Comparison of ENCODE assay signal across 16 mouse cellular contexts in genomic region chr4:132154877-132155670, GRCm38 (mm10). TPM values are rescaled to one million over a fixed set of nuclear protein-coding genes. Genes with fewer than 3 reads are reported as not detected.
DNase-seq lines count a peak whose midpoint lies in the region; ATAC-seq lines count a peak whose summit lies in the region.
"Had no signal": no experiment of that assay in that cellular context is flagged by ENCODE, and none has a peak within 500 bp of the region (broad histone marks: within the 10 kb centered on the region; RNA-seq: fewer than 3 reads in every experiment).

No protein-coding gene starts in this region.

- no peak overlapping the region for H3K9ac ChIP-seq in hindbrain, embryonic 14.5 days
- no peak overlapping the region; the same call in 1 of the 2 replicates for H3K9ac ChIP-seq in hindbrain, embryonic 16.5 days (ENCODE audit: low read depth, low read length)
- H3K9ac ChIP-seq: forebrain, postnatal 0 days; lung, embryonic 15.5 days had no signal

- no peaks in the 10 kb centered on the region for H3K9me3 ChIP-seq in hindbrain, embryonic 14.5 days (ENCODE audit: control insufficient read depth, low read length)
- H3K9me3 ChIP-seq in hindbrain, embryonic 16.5 days (ENCODE audit: control insufficient read depth, low read length), result no peaks in the 10 kb centered on the region

- WGBS in hindbrain, embryonic 14.5 days, result 2% methylated on average over 6 of the region's 6 CpGs
- 6% methylated on average over 6 of the region's 6 CpGs for WGBS in hindbrain, embryonic 16.5 days

- H3K27me3 ChIP-seq in hindbrain, embryonic 14.5 days (ENCODE audit: control insufficient read depth, insufficient read depth, low read length), result no peaks in the 10 kb centered on the region
- H3K27me3 ChIP-seq in hindbrain, embryonic 16.5 days (replicated peaks; ENCODE audit: control insufficient read depth, insufficient read depth, low read length), result no peaks in the 10 kb centered on the region
- H3K27me3 ChIP-seq: lung, embryonic 15.5 days had no signal

- no peak overlapping the region for H3K4me2 ChIP-seq in hindbrain, embryonic 14.5 days (replicated peaks)
- H3K4me2 ChIP-seq in hindbrain, embryonic 16.5 days (ENCODE audit: low read length), result no peak overlapping the region
- H3K4me2 ChIP-seq: liver, embryonic 11.5 days; lung, embryonic 15.5 days had no signal

- no peaks in the 10 kb centered on the region for H3K36me3 ChIP-seq in hindbrain, embryonic 14.5 days (replicated peaks; ENCODE audit: control insufficient read depth, insufficient read depth)
- no peaks in the 10 kb centered on the region for H3K36me3 ChIP-seq in hindbrain, embryonic 16.5 days (ENCODE audit: control insufficient read depth, insufficient read depth, low read length)
- H3K36me3 ChIP-seq: lung, embryonic 15.5 days had no signal

- no peak overlapping the region for H3K4me3 ChIP-seq in hindbrain, embryonic 14.5 days (replicated peaks; ENCODE audit: low read length)
- no peak overlapping the region for H3K4me3 ChIP-seq in hindbrain, embryonic 16.5 days (ENCODE audit: low read length)
- H3K4me3 ChIP-seq: lung, embryonic 15.5 days had no signal

- no peak overlapping the region for H3K27ac ChIP-seq in hindbrain, embryonic 14.5 days
- H3K27ac ChIP-seq in hindbrain, embryonic 16.5 days (ENCODE audit: low read depth, low read length), result no peak overlapping the region
- H3K27ac ChIP-seq: lung, embryonic 15.5 days had no signal

- DNase-seq in hindbrain, embryonic 14.5 days (ENCODE audit: low spot score), result peak; percentile 46
- DNase-seq in right cerebral cortex, adult 2 months (ENCODE audit: low spot score in 2 of 2), result peak; percentile 36 to 40
- DNase-seq in right cerebral cortex, postnatal 36 days (ENCODE audit: low spot score in 2 of 2), result no peak
- DNase-seq in embryo, embryonic 11 days, result peak; percentile 60
- DNase-seq in adrenal gland, postnatal 36 days, result no peak
- no peak for DNase-seq in B cell, adult 2 months
- DNase-seq: cerebellum, adult 18-20 months; forebrain, postnatal 0 days; kidney, adult 18-20 months; kidney, postnatal 4 days; left cerebral cortex, postnatal 4 days had no signal

- no peak for ATAC-seq in hindbrain, embryonic 14.5 days (ENCODE audit: low FRiP score)
- ATAC-seq in hindbrain, embryonic 16.5 days, result no peak
- ATAC-seq in cerebellum, adult (ENCODE audit: insufficient number of reproducible peaks, low FRiP score, low TSS enrichment), result no peak
- ATAC-seq: CD4-positive, CD25-positive, alpha-beta regulatory T cell, adult 4 months; forebrain, postnatal 0 days had no signal

- peaks cover 5% of the 10 kb centered on the region; the same call in 1 of the 2 replicates for H3K4me1 ChIP-seq in hindbrain, embryonic 14.5 days (replicated peaks; ENCODE audit: control insufficient read depth, insufficient read depth, low read length)
- peaks cover 5% of the 10 kb centered on the region for H3K4me1 ChIP-seq in hindbrain, embryonic 16.5 days (ENCODE audit: control insufficient read depth, insufficient read depth, low read depth, low read length)
- H3K4me1 ChIP-seq: lung, embryonic 15.5 days had no signal

RNA-seq across cellular contexts. Expression of gene Oprd1, which starts 10.8 kb away (rescaled TPM):
- polyA plus RNA-seq in hindbrain, embryonic 14.5 days (2014; fragmentation: Nextera tagmentation; extraction: Ambion mirVana), result 0.50 and 0.63 TPM in 2 replicates
- 0.86 and 1.4 TPM in 2 replicates for polyA plus RNA-seq in hindbrain, embryonic 16.5 days (2015; fragmentation: Nextera tagmentation; extraction: Ambion mirVana)
- under 1 TPM; 0.79 to 0.82 TPM for total RNA-seq in adrenal gland, postnatal 36 days (2021)
- polyA plus RNA-seq: CD4-positive, CD25-positive, alpha-beta regulatory T cell, adult 4 months had no signal

RNA-seq across cellular contexts. Expression of gene Ythdf2, which starts 57.0 kb away (rescaled TPM):
- 119 and 122 TPM in 2 replicates for polyA plus RNA-seq in hindbrain, embryonic 14.5 days (2014; fragmentation: Nextera tagmentation; extraction: Ambion mirVana)
- 92.7 and 102 TPM in 2 replicates for polyA plus RNA-seq in hindbrain, embryonic 16.5 days (2015; fragmentation: Nextera tagmentation; extraction: Ambion mirVana)
- 10 to 100 TPM; 48.1 to 57.0 TPM for total RNA-seq in adrenal gland, postnatal 36 days (2021)

Comparison
In these comparisons a context has a peak if more than half of its experiments do, and no peak if none do; other contexts are left out.
1. DNase-seq: peak in hindbrain, embryonic 14.5 days (single experiment), right cerebral cortex, adult 2 months (2 of 2) and embryo, embryonic 11 days (single experiment); none in right cerebral cortex, postnatal 36 days (0 of 2), adrenal gland, postnatal 36 days (0 of 2) and B cell, adult 2 months (0 of 2).